Mouse (Mus musculus) MEL (cell line): ENCODE results near the gene Sgca.
A peak's percentile ranks its signal among the peaks of the same experiment; 100 is the strongest.

Experiments
- BHLHE40 ChIP-seq: IDR thresholded peaks from 2 replicates; pipeline ENCODE4 v1.6.1; 2012; ENCODE audit warnings: low read depth, mild to moderate bottlenecking, inconsistent platforms, low read length, improper control_type of control experiment, borderline replicate concordance
- ELF1 ChIP-seq: IDR thresholded peaks from 2 replicates; pipeline ENCODE4 v1.6.1; 2014; ENCODE audit warnings: low read depth, mild to moderate bottlenecking, inconsistent platforms, low read length, improper control_type of control experiment, moderate library complexity
- EP300 ChIP-seq, 2 experiments: IDR thresholded peaks; 2 replicates each; pipeline ENCODE4 v1.6.1; 2011; ENCODE audit warnings: improper control_type of control experiment in 2 of 2, low read length in 2 of 2, low read depth in 1 of 2, mild to moderate bottlenecking in 1 of 2
- GATA1 ChIP-seq: IDR thresholded peaks from 2 replicates; pipeline ENCODE4 v1.6.1; 2011; ENCODE audit warnings: low read depth, low read length, improper control_type of control experiment
- KAT2A ChIP-seq: conservative IDR thresholded peaks from 2 replicates; pipeline ENCODE4 v1.6.1; 2012; ENCODE audit warnings: low read depth, low read length, improper control_type of control experiment, inconsistent platforms
- POLR2A ChIP-seq, 2 experiments: IDR thresholded peaks; 2 replicates each; pipeline ENCODE4 v1.6.1; 2011 to 2012; ENCODE audit warnings: low read length in 2 of 2, mild to moderate bottlenecking in 2 of 2, control low read depth in 1 of 2, improper control_type of control experiment in 1 of 2, low read depth in 1 of 2, moderate library complexity in 1 of 2; ENCODE audit not compliant: control insufficient read depth in 1 of 2, insufficient read depth in 1 of 2, poor library complexity in 1 of 2
- POLR2AphosphoS5 ChIP-seq: IDR thresholded peaks from 2 replicates; pipeline ENCODE4 v1.6.1; 2012; ENCODE audit warnings: low read depth, borderline replicate concordance, mild to moderate bottlenecking, inconsistent platforms, low read length, moderate library complexity, mixed read lengths
- TCF12 ChIP-seq: IDR thresholded peaks from 2 replicates; pipeline ENCODE4 v1.6.1; 2014; ENCODE audit warnings: low read depth, mild to moderate bottlenecking, inconsistent platforms, low read length, improper control_type of control experiment, moderate library complexity
- ZNF384 ChIP-seq: IDR thresholded peaks from 2 replicates; pipeline ENCODE4 v1.6.1; 2012; ENCODE audit warnings: low read depth, mild to moderate bottlenecking, inconsistent platforms, low read length, improper control_type of control experiment

DNA sequence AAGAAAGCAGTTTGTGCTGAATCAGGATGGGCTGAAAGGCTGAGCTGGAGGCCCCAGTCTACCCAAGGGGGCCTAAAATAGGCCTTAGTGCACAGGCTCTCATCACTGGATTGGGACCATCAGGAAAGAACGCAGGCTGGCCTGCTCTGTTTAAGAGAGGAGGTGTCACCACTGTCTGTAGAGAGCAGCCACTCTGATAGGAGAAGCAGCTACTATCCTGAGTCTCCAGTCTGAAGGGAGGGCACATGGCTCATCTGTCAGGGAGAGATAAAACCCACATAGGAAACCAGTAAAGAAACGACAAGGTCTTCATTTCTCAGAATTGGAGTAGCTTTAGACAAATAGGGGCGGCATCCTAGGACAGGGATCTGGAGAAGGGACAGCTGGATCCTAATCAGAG, 35.9 kb upstream of the Sgca start:
- peak; percentile 86 for TF ChIP-seq BHLHE40
- peak; percentile 97 to 99 for TF ChIP-seq EP300 (IDR thresholded peaks at IDR 0.05; ENCODE audit: low read depth in 1 of 2, low read length in 2 of 2)
- TF ChIP-seq POLR2A (IDR thresholded peaks at IDR 0.05; ENCODE audit: control insufficient read depth in 1 of 2, insufficient read depth in 1 of 2, low read depth in 1 of 2, low read length in 2 of 2, poor library complexity in 1 of 2), result peak in 1 of 2 experiments; percentile 96; a peak in 2 of 4 replicates
- TF ChIP-seq GATA1, result peak; percentile 100
- no peak; the same call in 1 of the 2 replicates for TF ChIP-seq POLR2AphosphoS5
- TF ChIP-seq ELF1, result no peak; the same call in 1 of the 2 replicates
- peak; percentile 100 for TF ChIP-seq TCF12
- TF ChIP-seq KAT2A, result peak; percentile 5; the same call in 1 of the 2 replicates
- no peak for TF ChIP-seq ZNF384
